Mouse (Mus musculus) limb, embryonic 12.5 days (tissue): ENCODE results near the gene Axin2. TPM values are rescaled to one million over a fixed set of nuclear protein-coding genes. Genes with fewer than 3 reads are reported as not detected.

Source experiments
- ATAC-seq: fragments of 200-750 bp; cut with Nextera tagmentation; 2 replicates; pipeline ENCODE4 v1.8.0; 2017; ENCODE audit warnings: low read depth, moderate TSS enrichment; ENCODE audit not compliant: insufficient number of reproducible peaks, insufficient read depth, low FRiP score, low TSS enrichment
- H3K27ac ChIP-seq: fragments of 300-500 bp; sonication (generic); 2 replicates; pipeline ENCODE4 v1.5.1; 2016; ENCODE audit warnings: mild to moderate bottlenecking, moderate library complexity
- H3K27me3 ChIP-seq: fragments of 300-500 bp; sonication (generic); 2 replicates; pipeline ENCODE4 v1.6.1; 2016; ENCODE audit warnings: mild to moderate bottlenecking, moderate library complexity
- H3K36me3 ChIP-seq: fragments of 300-500 bp; sonication (generic); 2 replicates; pipeline ENCODE4 v1.6.1; 2016; ENCODE audit warnings: mild to moderate bottlenecking, moderate library complexity
- H3K4me1 ChIP-seq: fragments of 300-500 bp; sonication (generic); replicated peaks from 2 replicates; pipeline ENCODE4 v1.6.1; 2016
- H3K4me2 ChIP-seq: fragments of 300-500 bp; sonication (generic); 2 replicates; pipeline ENCODE4 v1.6.1; 2016; ENCODE audit warnings: mild to moderate bottlenecking, moderate library complexity
- H3K4me3 ChIP-seq: fragments of 300-500 bp; sonication (generic); replicated peaks from 2 replicates; pipeline ENCODE4 v1.5.1; 2016; ENCODE audit warnings: mild to moderate bottlenecking
- H3K9ac ChIP-seq: fragments of 300-500 bp; sonication (generic); replicated peaks from 2 replicates; pipeline ENCODE4 v1.6.1; 2016; ENCODE audit warnings: mild to moderate bottlenecking, moderate library complexity
- H3K9me3 ChIP-seq: fragments of 300-500 bp; sonication (generic); 2 replicates; pipeline ENCODE4 v1.6.1; 2016; ENCODE audit warnings: mild to moderate bottlenecking, moderate library complexity
- WGBS: fragments of 180-500 bp; shearing (Covaris S2); methylation state at CpG from one replicate; pipeline ENCODE4 v1.1.7; 2016; 5-methylcytosine and 5-hydroxymethylcytosine counted together
- polyA plus RNA-seq: library from polyadenylated mRNA; unstranded; fragments of >200 nt; fragmentation: Nextera tagmentation; extraction: Ambion mirVana; gene quantifications from 2 replicates; pipeline ENCODE4 v1.2.1, GENCODE M21; 2016

The Axin2 gene
- polyA plus RNA-seq, 1 experiment from 2014 or later: 20.2 TPM

DNA sequence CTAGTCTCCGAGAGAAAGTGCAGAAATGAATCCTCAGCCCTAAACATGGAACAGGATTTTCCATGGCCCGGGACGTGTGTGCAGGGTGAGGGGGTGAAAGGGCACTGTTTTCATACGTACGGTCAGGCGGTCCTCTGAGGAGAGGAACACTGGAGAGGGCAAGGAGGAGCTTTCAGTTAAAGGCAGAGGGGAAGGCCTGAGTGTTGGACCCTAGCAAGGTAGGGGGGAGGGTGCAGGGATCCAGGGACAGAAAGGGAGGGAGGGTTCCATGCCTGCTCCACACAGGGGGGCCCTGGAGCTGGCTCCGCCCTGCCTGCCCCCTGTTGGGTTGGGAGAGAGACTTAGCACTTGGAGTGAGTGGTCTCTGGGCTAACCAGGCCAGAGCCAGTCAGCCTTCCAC, 28.4 kb downstream of the Axin2 start:
- Histone ChIP-seq H3K27ac (peak overlapping the region; percentile 94), H3K9me3 (no peaks in the 10 kb centered on the region), H3K9ac (no peak overlapping the region), H3K4me1 (peaks cover 31% of the 10 kb centered on the region), H3K27me3 (no peaks in the 10 kb centered on the region), H3K36me3 (peaks cover 73% of the 10 kb centered on the region), H3K4me3 (no peak overlapping the region), H3K4me2 (no peak overlapping the region)
- 77% methylated on average over 7 of the region's 7 CpGs for WGBS
- no peak for ATAC-seq

DNA sequence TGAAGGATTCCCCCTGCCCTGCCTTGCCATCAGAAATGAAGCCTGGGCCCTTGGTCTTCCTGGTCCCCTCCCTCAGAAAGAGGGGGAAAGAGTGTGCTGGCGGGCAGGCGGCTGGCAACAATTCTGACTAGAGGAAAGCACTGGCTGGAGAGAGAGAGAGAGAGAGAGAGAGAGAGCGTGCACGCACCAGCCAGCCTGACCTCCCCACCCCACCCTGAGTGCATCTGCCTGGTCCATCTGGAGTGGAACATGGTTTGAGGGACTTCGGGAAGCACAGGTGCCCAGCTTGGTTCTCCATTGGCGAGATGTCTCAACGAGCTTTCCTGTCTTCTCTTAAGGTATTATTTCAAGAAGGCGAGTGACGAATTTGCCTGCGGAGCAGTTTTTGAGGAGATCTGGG, 28.8 kb downstream of the Axin2 start:
- Histone ChIP-seq H3K4me3 (no peak overlapping the region), H3K9ac (no peak overlapping the region), H3K9me3 (no peaks in the 10 kb centered on the region), H3K4me1 (peaks cover 31% of the 10 kb centered on the region), H3K36me3 (peaks cover 69% of the 10 kb centered on the region), H3K27ac (peak overlapping the region; percentile 94), H3K4me2 (no peak overlapping the region), H3K27me3 (no peaks in the 10 kb centered on the region)
- 83% methylated on average over 10 of the region's 10 CpGs for WGBS
- ATAC-seq: no peak

GRCm38 (mm10) chr11:108952343-108952742, 32.2 kb downstream of the Axin2 start:
- H3K36me3 ChIP-seq: peaks cover 38% of the 10 kb centered on the region
- H3K4me2 ChIP-seq: no peak overlapping the region
- H3K27ac ChIP-seq: no peak overlapping the region
- H3K4me3 ChIP-seq: no peak overlapping the region
- 0 out of 2 replicates have a peak, but pooled peaks cover 2% of the 10 kb centered on the region for H3K9me3 ChIP-seq
- no peaks in the 10 kb centered on the region for H3K27me3 ChIP-seq
- no peak overlapping the region for H3K9ac ChIP-seq
- peaks cover 17% of the 10 kb centered on the region for H3K4me1 ChIP-seq
- no peak for ATAC-seq
- WGBS: 71% methylated on average over 5 of the region's 5 CpGs

GRCm38 (mm10) chr11:108955943-108956342, 35.8 kb downstream of the Axin2 start:
- Histone ChIP-seq H3K9ac (no peak overlapping the region), H3K36me3 (peaks cover 7% of the 10 kb centered on the region), H3K4me1 (peaks cover 4% of the 10 kb centered on the region; the same call in 1 of the 2 replicates), H3K27me3 (no peaks in the 10 kb centered on the region), H3K9me3 (0 out of 2 replicates have a peak, but pooled peaks cover 2% of the 10 kb centered on the region), H3K27ac (no peak overlapping the region), H3K4me3 (no peak overlapping the region), H3K4me2 (no peak overlapping the region)
- WGBS: 93% methylated on average over 4 of the region's 4 CpGs
- no peak for ATAC-seq

DNA sequence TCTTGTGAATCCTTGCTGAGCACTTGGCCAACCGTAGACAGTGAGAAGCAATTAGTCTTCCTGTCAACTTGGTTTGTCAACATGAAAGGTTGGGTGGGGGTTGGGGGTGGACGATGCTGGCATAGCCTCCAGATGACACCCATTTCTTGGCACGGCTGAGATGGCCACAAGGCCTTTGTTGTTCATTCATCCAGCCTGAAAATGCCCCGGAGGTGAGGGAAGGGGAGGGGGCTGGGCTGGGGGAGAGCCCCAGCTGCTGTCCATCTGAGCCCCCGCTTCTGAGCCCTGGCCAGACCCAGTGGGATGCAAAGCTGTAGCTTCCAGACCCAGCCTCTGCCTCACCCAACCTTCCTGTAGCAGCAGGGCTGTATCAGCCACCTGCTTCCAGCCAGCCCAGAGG, 38.2 kb downstream of the Axin2 start:
- Histone ChIP-seq H3K9me3 (0 out of 2 replicates have a peak, but pooled peaks cover 2% of the 10 kb centered on the region), H3K4me2 (no peak overlapping the region), H3K9ac (no peak overlapping the region), H3K27me3 (no peaks in the 10 kb centered on the region), H3K4me1 (peaks cover 22% of the 10 kb centered on the region), H3K4me3 (no peak overlapping the region), H3K36me3 (no peaks in the 10 kb centered on the region), H3K27ac (no peak overlapping the region)
- 23% methylated on average over 5 of the region's 5 CpGs for whole genome bisulfite sequencing
- ATAC-seq: no peak

- peaks cover 30% of the 10 kb centered on the region for H3K4me1 ChIP-seq
- no peak overlapping the region for H3K4me3 ChIP-seq
- no peak overlapping the region for H3K27ac ChIP-seq
- no peak overlapping the region for H3K4me2 ChIP-seq
- ATAC-seq: no peak
- 60% methylated on average over 5 of the region's 5 CpGs for WGBS
- H3K9me3 ChIP-seq: 0 out of 2 replicates have a peak, but pooled peaks cover 2% of the 10 kb centered on the region
- H3K9ac ChIP-seq: no peak overlapping the region
- H3K36me3 ChIP-seq: no peaks in the 10 kb centered on the region
- no peaks in the 10 kb centered on the region for H3K27me3 ChIP-seq
Measured at GRCm38 (mm10) chr11:108959196-108959595, 39.0 kb downstream of the Axin2 start.

DNA sequence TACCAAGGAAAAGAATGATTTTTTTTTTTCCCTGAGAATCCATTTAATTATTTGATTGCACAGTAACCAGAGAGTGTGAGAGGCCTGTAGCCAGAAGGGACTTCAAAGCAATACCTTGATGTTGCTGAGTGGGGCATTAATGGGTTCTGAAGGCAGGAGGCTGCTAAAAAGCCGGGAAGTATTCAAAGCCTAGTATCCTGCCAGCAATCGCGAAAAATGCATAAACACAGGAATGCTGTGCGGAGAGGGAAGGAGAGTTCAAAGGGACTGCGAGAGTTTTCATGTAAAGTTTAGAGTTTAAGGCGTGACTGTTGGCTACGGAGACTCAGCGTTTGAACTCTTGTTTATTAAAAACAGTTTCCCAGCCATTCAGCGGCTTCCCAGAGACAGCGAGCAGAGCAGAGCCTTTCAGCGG, 41.5 kb downstream of the Axin2 start:
- Histone ChIP-seq H3K9me3 (no peaks in the 10 kb centered on the region), H3K36me3 (no peaks in the 10 kb centered on the region), H3K27ac (peak overlapping the region; percentile 81), H3K4me3 (0 out of 2 replicates have a peak overlapping the region, but pooled peaks have one; percentile 1), H3K27me3 (no peaks in the 10 kb centered on the region), H3K4me1 (peaks cover 38% of the 10 kb centered on the region), H3K4me2 (peak overlapping the region; percentile 44), H3K9ac (no peak overlapping the region)
- no peak for ATAC-seq
- 1% methylated on average over 11 of the region's 11 CpGs for WGBS

DNA sequence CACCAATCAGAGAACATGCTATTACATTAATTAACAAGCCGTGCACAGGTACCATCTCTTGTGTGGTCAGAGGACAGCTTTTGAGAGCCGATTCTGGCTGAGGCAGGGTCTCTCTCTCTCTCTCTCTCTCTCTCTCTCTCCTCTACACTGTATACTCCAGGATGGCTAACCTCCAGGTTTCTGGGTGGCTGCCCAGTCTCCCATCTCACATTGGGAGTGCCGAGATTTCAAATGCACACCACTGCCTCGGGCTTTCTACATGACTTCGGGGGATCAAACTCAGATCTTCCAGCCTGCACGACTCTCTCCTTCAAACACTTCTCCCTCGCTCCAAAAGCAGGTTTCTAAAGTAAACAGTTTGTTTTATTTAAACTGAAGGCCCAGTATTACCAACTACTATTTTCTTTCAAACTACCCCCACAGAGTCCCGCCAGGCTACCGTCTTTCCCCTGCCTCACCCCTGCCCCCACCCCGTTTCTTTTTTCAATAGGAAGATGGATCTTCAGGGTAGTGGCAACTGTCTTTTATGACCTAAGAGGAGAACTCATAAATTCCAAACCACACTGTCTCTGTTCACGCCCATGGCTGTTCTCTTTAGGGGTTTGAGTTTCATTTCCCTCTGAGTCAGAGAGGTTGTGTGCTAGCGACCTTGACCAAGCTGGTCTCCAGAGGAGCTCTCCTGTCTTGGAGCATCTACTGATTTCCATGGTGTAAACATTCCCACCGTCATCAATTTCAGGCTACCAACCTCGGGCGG, 43.5 kb downstream of the Axin2 start:
- WGBS: 70% methylated on average over 15 of the region's 15 CpGs
- Histone ChIP-seq H3K4me2 (no peak overlapping the region), H3K4me1 (peaks cover 34% of the 10 kb centered on the region), H3K27me3 (no peaks in the 10 kb centered on the region), H3K4me3 (no peak overlapping the region), H3K9ac (no peak overlapping the region), H3K9me3 (no peaks in the 10 kb centered on the region), H3K36me3 (no peaks in the 10 kb centered on the region), H3K27ac (no peak overlapping the region; the same call in 1 of the 2 replicates)
- ATAC-seq: no peak

DNA sequence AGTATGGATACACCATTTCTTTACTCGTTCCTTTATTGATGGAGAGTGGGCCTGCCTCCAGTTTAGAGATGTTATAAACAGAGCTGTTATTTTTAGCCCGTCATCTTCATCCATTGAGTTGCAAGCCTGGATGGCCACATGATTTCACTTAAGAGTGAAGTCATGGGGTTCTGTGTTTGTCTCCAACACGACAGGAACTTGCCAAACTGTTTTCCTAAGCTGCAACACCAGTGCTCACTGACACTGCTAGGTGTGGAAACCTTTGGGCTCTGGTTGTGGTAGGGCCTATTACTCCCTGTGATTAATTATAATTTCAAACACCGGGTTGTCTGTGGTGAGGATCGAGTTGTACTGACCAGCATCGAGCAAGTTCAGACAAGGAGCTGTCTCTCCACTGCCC, 45.6 kb downstream of the Axin2 start:
- Histone ChIP-seq H3K27me3 (no peaks in the 10 kb centered on the region), H3K4me3 (no peak overlapping the region), H3K9me3 (peaks cover 2% of the 10 kb centered on the region; the same call in 1 of the 2 replicates), H3K4me1 (peaks cover 34% of the 10 kb centered on the region), H3K36me3 (no peaks in the 10 kb centered on the region), H3K9ac (no peak overlapping the region), H3K27ac (no peak overlapping the region), H3K4me2 (no peak overlapping the region)
- no peak for ATAC-seq
- WGBS: 47% methylated on average over 6 of the region's 6 CpGs

DNA sequence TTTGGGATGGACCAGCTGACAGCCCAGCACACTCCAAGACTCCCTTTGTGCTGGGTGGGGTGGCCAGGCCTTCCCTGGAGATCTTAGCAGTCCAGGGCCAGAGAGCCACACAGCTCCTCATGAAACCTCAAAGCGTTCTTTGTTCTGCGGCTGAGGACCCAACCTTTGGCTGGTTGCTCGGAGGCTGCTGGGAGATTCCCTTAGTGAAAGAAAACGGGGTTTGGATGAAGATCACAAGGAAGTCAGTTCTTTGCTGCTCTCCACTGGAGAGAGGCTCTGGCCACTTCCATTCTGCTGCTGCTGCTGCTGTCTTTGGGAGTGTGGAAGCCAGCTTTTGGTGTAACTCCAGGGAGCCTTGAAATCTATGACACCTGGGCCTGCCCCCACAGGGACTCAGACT, 53.3 kb downstream of the Axin2 start:
- Histone ChIP-seq H3K4me2 (no peak overlapping the region), H3K27ac (no peak overlapping the region), H3K4me1 (peaks cover 20% of the 10 kb centered on the region), H3K9me3 (peaks cover 4% of the 10 kb centered on the region; the same call in 1 of the 2 replicates), H3K9ac (no peak overlapping the region), H3K36me3 (no peaks in the 10 kb centered on the region), H3K4me3 (no peak overlapping the region), H3K27me3 (no peaks in the 10 kb centered on the region; the same call in none of the 2 replicates)
- ATAC-seq: no peak
- WGBS: 50% methylated on average over 4 of the region's 4 CpGs

DNA sequence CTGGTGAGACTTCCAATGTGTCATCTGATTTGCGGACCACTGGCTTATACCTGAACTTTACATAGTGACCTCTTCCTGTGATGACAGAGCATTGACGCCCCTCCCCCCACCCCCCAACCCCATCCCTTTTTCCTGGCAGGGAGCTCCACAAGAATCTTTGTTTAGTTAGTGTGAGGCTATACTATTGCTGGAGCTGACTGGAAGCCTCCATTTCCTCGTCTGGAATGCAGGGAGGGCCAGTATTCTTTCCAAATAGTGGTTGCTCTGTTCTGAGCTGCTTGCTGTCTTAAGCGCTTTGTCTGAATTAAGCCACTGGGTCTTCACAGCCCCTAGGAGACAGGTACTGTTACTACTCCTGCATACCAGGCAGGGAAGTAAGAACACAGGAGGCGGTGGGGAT, 53.7 kb downstream of the Axin2 start:
- H3K4me3 ChIP-seq: no peak overlapping the region
- H3K4me2 ChIP-seq: no peak overlapping the region
- H3K9me3 ChIP-seq: peaks cover 4% of the 10 kb centered on the region; the same call in 1 of the 2 replicates
- peaks cover 20% of the 10 kb centered on the region for H3K4me1 ChIP-seq
- 0 out of 2 replicates have a peak overlapping the region, but pooled peaks have one; percentile 7 for H3K27ac ChIP-seq
- H3K36me3 ChIP-seq: no peaks in the 10 kb centered on the region
- 54% methylated on average over 5 of the region's 5 CpGs for WGBS
- no peak for ATAC-seq
- 0 out of 2 replicates have a peak overlapping the region, but pooled peaks have one; percentile 18 for H3K9ac ChIP-seq
- H3K27me3 ChIP-seq: no peaks in the 10 kb centered on the region; the same call in none of the 2 replicates
